Comparison of ENCODE assay signal across 21 mouse cellular contexts in genomic region chrX:59186922-59187321, GRCm38 (mm10).
A peak's percentile ranks its signal among the peaks of the same experiment; 100 is the strongest.
DNase-seq lines count a peak whose midpoint lies in the region; ATAC-seq and TF ChIP-seq lines count a peak whose summit lies in the region.
"Had no signal": no experiment of that assay in that cellular context is flagged by ENCODE, and none has a peak within 500 bp of the region (broad histone marks: within the 10 kb centered on the region; RNA-seq: fewer than 3 reads in every experiment).

No protein-coding gene starts in this region.

- TF ChIP-seq POLR2A in brain, embryonic 14.5 days (IDR thresholded peaks at IDR 0.05; ENCODE audit: borderline replicate concordance, extremely low read depth, insufficient read depth, insufficient read length, poor library complexity, severe bottlenecking) = no peak

- peak; percentile 4 to 11 for DNase-seq in cerebellum, adult 18-20 months
- DNase-seq in cerebellum, adult 8-10 months = no peak
- DNase-seq in frontal cortex, postnatal 10 days (ENCODE audit: low spot score in 2 of 2) = no peak
- DNase-seq in brain, embryonic 14.5 days (ENCODE audit: low read depth) = peak; percentile 39
- peak; percentile 57 to 71 for DNase-seq in cerebellum, postnatal 10 days
- DNase-seq in right cerebral cortex, postnatal 25 days = no peak
- DNase-seq in lung, postnatal 14 days = no peak
- DNase-seq: adrenal gland, postnatal 14 days; embryo, embryonic 11 days; gastrocnemius, postnatal 25 days; heart, adult 11 months; heart, postnatal 36 days; kidney, adult 9 months; kidney, postnatal 10 days; layer of hippocampus, postnatal 36 days; lung, postnatal 36 days; thymus, adult 2 months; thymus, postnatal 36 days had no signal

- peak; percentile 41; the same call in 1 of the 2 replicates for ATAC-seq in frontal cortex, adult (ENCODE audit: low TSS enrichment)
- ATAC-seq: intestine, postnatal 0 days; Patski had no signal

- TF ChIP-seq CTCF in brain, embryonic 14.5 days (IDR thresholded peaks at IDR 0.05; ENCODE audit: borderline replicate concordance, extremely low read depth, insufficient read depth, insufficient read length) = no peak

Comparison
In these comparisons a context has a peak if more than half of its experiments do, and no peak if none do; other contexts are left out.
1. DNase-seq: peak in cerebellum, adult 18-20 months (2 of 2), brain, embryonic 14.5 days (single experiment) and cerebellum, postnatal 10 days (2 of 2); none in cerebellum, adult 8-10 months (single experiment), frontal cortex, postnatal 10 days (0 of 2), right cerebral cortex, postnatal 25 days (single experiment) and lung, postnatal 14 days (single experiment).